Mouse (Mus musculus) left cerebral cortex, postnatal 14 days (tissue): ENCODE results near the gene Fgfr1op. TPM values are rescaled to one million over a fixed set of nuclear protein-coding genes. Genes with fewer than 3 reads are reported as not detected.
"Not testable (repeated sequence)": the region's sequence is repeated elsewhere in the genome, so short reads cannot be mapped to it uniquely, and the experiment has no call there.

ENCODE experiments used
- DNase-seq, 2 experiments: peaks; one replicate each; pipeline ENCODE4 v3.0.0; 2021 to 2022; ENCODE audit warnings: low spot score in 2 of 2, mixed read lengths in 1 of 2
- intact Hi-C: fragments of 180-260 bp; cut with DNase I; formaldehyde crosslinking; loops from one replicate; pipeline ENCODE4 v1.15.1; 2025
- long read RNA-seq, 2 experiments: library from polyadenylated mRNA; stranded (forward); transcript quantifications; one replicate each; pipeline ENCODE4 v2.0.0; 2021
- total RNA-seq, 2 experiments: library from RNA; stranded (reverse); gene quantifications; 2 replicates each; pipeline ENCODE4 v1.2.3; 2021

The Fgfr1op gene
- 10 to 100 TPM; 19.9 to 21.4 TPM for total RNA-seq
- long read RNA-seq, experiment 1, transcript Fgfr1op-201 (12 exons, 3,077 nt): major isoform, 26 of 36 reads
- long read RNA-seq, experiment 1, partial matches to known transcripts: 2 of 36 reads
- long read RNA-seq, experiment 1, other reads (novel, unspliced or antisense): 6 of 36 reads
- long read RNA-seq, experiment 2, transcript Fgfr1op-201 (12 exons, 3,077 nt): major isoform, 28 of 39 reads
- long read RNA-seq, experiment 2, partial matches to known transcripts: 3 of 39 reads
- long read RNA-seq, experiment 2, other reads (novel, unspliced or antisense): 6 of 39 reads

DNA sequence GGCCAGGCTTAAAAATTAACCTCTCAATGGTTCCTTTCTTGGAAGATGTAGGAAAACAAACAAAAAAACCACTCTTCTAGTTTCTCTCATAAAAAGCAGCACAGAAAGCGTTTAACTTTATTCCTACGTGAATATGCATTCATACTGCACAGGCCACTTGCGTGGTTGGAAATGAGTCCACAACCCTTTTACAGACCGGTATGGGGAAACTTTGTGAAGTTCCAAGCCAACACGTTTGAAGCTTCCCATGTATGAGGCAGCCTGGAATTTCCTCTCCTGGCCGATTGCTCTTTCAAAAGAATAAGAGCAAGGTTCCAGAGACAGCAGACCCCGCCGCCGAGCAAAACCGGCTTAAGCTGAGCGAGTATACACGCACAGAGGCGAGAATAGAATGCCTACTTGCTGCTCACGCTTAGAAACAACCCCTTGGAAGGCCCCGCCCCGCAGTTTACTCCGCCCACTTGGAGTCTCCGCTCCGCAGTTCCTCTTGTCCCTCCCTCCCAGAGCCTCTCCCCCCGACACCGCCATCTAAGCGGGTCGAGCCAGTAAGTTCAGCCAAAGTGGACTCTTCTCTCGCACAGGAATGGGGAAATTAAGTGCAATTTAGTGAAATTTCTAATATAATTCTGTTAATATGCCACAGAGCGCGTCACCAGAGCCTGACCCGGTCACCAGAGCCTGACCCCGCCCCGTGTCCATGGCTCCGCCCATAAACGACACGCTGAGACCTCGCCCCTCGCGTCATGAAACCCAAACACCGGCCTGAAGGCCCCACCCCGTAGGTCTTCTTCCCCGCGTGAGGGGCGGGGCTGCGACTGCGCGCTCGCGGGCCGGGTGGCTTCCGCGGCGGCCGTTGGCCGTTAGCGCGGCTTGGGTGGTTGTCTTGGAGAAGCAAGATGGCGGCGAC is at the start of gene Fgfr1op:
Gene Fgfr1op (plus strand): TSS at position 801 of the 907 bp plus-strand sequence.
- intact Hi-C loops, DNase-seq: not testable (repeated sequence)

DNA sequence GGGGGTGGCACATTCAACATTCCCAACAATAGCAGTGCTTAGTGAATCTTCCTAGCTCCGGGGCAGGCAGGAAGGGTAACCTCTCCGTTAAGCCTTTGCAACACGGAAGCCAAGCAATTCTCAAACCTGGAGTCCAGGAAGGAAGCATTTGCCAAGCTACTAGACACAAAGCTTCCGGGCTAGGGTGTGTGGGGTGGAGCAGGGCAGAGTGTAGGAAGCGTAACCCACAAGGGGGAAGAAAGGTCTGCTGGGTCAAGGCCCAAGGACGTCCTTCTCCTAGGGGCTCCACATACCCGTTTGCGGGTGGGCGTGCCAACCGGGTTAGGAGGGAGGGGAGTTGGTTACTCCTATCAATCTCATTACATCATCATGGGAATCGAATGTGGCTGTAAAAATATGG is 48.9 kb upstream of the Fgfr1op start:
- DNase-seq, intact Hi-C loops: not testable (repeated sequence)

DNA sequence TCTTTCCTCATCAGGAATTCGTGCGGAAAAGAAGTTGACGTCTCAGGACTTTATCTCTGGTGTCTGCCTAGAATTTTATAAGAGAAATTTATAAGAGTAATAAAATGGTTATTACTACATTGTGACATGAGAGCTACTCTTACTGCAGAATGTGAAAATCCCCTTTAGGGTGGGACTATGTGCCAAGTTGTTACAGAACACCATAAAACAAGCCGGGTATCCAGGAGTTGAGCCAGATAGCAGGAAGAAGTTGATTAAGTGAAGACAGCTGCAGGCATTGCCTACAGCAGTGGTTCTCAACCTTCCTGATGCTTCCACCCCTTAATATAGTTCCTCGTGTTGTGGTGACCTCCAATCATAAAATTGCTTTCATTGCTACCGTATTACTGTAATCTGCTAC is 48.4 kb upstream of the Fgfr1op start:
- DNase-seq, intact Hi-C loops: not testable (repeated sequence)

DNA sequence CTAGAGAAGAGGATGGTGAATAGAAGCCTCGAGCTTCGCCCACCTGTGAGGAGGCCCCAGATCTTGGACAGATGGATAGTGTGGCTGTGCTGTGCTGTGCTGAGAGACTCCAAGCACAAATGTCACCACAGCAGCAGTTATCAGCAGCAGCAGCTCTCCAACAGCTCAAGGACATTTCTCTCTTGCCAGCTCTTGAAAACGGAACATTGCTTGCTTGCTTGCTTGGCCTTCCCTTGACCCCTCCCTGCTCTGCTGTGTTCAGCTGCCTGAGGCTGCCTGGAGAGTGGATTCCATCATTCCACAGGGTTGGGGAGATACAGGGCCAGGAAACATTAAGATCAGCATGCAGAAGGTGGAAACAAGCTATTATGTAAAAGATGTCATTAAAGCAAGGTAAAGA is 42.3 kb upstream of the Fgfr1op start:
- intact Hi-C loops, DNase-seq: not testable (repeated sequence)

DNA sequence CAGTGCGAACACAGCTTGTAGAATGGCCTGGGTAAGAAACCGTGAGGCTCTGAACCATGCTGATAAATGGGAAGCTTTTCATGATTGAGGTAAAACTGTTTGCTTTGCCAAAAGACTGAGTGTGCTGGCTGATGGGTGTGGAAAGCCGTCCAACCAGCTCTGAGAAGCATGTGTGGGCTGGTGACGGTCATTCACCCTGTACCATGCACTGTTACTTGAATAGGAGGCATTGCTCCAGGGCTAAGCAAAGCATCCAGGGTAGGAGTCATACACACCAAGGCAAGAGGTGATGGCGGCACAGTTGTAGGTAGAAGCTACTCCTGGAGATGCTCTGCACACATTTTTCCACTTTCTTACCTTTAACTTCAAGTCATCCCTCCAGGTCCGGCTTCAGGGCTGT is 40.7 kb upstream of the Fgfr1op start:
- DNase-seq, intact Hi-C loops: not testable (repeated sequence)

DNA sequence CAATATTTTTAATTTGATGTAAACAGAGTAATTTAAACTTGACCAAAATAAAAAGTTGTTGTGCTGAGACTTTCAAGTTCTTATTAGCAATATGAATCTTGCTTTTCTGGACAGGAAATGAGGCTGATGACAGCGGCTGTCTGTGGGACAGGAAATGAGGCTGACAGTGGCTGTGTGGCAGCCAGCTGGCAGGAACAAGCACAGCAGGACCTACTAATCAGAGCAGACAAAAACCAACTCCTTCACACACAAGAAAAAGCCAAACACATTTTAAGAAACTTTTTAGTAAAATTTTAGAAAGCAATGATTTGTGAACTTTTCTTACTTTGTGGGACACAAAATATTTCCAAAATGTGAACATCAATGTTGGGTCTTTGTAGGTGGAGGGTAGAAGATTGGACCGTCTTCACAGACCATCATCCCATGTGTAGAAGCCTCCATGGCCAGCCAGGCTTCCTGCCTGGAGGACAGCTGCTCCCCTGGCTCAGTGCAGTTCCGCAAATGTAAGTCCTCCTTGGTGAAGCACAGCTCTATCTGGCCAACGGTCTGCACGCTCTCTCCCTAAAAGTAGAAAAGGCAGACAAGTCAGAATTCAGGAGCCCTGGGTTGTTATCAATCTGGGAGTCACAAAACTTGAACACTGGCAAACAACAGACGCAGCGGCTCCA is 36.8 kb upstream of the Fgfr1op start:
- DNase-seq, intact Hi-C loops: not testable (repeated sequence)

DNA sequence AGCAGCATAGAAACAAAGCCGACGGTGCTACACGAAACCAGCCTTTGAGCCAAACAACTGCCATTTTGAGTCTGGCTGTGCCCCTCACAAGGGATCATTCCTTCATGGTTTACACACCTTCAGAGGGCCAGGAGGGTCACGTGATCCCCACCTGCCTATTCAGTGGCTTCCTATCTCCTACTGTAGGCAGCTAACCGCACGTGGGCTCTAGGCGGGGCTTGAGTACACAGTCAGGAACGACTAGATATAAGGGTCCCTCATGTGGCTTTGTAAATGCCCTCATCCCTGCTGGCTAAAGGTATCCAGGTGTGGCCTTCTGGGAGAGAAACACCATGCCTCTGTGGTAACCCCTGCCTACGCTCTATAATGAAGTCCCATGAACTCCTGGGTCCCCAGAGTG is 35.7 kb upstream of the Fgfr1op start:
- intact Hi-C loops, DNase-seq: not testable (repeated sequence)

DNA sequence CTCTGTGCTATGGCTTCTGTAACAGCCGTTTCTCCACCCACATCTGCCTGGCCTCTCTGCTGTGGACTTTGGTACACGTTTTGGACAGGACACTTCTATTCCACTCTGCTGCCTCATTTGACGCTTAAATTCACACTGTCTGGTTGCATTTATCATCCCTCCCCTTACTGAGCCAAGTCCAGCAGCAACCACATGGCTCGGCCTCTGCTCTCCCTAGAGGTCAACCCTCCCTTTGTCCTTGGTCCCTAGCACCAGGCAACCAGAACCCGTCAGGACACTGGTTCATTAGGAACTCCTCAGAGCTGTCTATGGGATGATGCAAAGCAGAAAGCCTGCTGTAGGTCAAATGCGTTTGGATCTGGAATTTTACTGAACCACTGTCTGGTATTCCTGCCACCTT is 34.5 kb upstream of the Fgfr1op start:
- intact Hi-C loops, DNase-seq: not testable (repeated sequence)

DNA sequence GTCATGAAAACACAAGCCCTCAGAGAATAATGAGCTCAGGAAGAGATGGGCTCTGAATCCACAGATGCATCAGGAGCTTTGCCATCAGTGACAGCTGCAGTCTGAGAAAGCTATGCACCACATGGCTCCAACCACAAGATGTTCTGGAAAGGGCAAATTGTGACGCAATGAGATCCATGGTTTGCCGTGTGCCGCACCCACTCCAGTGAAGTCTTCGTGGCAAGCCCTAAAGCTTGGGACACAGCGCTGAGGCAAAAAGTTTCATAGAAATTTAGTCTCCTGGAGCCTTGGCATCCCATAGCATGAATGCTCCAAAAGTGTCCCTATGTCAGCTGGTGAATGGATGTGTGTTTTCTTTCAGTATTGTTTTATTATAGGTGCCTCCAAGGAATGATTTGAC is 27.2 kb upstream of the Fgfr1op start:
- intact Hi-C loops, DNase-seq: not testable (repeated sequence)

DNA sequence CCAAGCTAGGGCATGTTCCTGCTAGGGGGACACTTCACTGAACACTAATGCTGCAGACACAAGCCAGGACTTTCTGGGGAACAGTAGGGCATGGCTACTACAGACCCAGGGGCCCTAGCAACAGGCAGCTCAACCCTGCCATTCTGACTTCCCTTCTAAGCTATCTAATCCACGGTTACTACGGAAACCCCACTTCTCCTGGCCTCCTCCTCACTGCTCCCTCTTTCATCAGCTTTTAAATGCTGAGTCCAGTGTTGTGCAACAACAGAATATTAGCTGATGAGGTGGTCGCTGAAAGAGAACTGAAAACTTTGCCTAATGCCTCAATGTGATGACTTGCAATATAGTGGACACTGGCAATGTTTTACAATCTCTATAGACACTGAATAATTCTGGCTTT is 25.1 kb upstream of the Fgfr1op start:
- intact Hi-C loops, DNase-seq: not testable (repeated sequence)

DNA sequence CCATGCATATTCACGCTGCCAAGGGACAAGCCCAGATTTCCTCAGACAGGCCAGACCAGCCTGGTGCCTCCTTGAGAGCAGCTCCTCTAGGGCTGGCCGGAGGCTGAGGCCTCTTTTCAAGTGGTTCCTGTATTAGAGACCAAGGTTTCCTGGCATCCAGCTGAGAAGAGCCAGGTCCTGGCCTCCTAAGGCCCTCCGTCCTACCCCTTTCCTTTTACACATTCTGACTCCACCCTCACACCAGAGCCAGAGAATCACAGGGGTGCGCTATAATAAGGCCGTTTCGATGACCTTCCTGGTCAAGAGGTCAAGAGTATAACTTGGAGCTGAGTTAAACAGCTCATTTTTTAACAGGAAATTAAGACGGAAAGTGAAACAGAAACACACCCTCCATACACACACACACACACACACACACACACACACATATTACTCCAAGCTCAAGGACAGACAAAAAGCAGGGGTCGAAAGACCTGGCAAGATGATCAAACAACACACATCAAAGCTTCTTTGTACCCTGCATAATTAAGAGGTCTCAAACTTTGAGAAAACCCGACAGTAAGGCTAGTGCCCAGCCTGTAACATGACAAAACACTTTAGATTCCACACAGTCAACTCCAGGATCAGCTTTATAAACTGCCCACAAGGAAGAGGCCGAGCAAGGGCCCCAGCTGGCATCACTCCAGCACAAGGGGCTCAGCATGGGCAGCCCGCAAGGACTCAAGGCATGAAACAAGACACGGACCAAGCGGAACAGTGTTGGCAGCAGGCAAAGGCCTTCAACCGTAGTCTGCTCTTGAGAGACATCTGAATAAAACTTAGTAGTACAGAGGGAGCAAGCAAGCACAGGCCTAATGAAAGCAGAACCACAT is 21.3 kb upstream of the Fgfr1op start:
- DNase-seq, intact Hi-C loops: not testable (repeated sequence)

DNA sequence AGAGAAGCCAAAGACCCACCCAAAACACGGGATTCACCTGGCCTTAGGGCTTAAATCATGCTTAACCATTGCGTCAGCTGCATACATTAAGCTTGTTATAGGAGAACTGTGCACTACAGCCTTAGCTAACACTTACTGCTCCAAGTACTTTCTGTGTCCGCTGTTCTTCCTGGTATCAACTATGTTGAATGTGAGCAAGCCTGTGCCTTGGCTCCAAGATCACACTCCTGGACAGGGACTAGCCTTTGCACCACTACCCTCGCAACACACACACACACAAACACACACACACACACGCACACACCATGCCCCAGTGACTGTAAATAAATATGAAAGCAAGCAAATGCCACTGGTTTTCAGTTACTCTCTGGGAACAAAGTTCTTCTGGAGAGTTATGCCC is 18.4 kb upstream of the Fgfr1op start:
- intact Hi-C loops: not testable (repeated sequence)

DNA sequence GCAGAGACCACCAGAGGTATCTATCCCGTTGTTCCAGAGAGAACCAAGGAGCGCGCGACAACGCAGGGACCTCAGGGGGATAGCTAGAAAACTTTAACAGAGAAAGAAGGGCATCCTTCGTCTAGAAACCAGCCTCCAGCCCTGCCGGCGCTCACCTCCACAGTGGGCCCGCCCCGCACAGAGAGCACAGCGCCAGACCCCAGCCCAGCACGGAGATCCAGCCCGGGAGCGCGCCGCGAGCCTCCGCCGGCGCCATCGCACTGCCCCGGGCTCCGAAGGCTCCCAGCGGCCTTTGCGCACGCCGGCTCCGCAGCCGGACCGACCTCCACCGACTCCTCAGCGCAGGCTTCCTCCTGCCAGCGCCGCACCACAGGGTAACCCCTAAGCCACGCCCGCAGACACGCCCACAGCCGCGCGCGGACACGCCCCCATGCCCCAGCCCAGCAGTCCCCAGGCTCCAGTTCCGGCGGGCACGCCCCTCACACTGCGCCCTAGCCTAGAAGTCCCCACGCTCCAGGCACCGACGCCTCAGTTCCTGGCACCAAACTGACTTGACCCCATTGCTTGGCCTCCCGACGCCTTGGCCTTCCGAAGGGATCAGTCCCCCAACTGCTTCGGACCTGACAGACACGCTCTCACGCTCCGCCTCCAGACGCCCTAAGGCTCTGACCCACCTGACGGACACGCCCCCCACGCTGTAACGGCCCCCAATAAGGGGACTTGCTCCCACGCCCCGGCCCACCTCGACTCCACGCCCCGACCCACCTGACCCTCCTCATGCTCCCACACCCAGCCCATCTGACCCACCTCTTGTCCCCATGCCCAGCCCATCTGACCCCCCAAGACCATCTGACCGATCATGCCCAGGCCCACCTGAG is 17.6 kb upstream of the Fgfr1op start, which contains the start of the genes Gm49673 and Rnaset2a:
Gene Gm49673 (minus strand): TSS at position 350 of the 878 bp plus-strand sequence.
Gene Rnaset2a (minus strand): TSS at position 659 of the 878 bp plus-strand sequence.
- DNase-seq: not testable (repeated sequence)

More for the DNA sequence above, 18.4 kb upstream of the Fgfr1op start:
- not testable (repeated sequence) for DNase-seq

DNA sequence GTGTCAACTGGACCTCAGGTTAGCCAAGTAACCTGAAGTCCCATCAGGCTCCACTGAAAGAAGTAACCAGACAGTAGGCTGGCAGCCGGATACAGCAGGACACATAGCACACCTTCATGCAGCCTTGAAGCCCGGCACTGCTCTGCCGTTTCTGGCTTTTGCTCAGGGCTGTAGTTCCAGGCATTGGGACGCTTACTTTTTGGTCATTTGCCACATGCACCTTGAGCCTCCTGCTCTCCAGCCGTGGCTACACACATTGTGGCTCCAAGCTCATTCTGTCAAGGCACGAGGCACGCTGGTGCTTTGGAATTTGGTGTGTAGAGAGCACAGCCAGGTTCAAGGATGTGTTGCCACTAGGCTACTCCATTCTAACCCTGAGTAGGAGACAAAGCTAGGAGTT is 10.3 kb upstream of the Fgfr1op start:
- intact Hi-C loops, DNase-seq: not testable (repeated sequence)

More for the DNA sequence above, 17.6 kb upstream of the Fgfr1op start, which contains the start of the genes Gm49673 and Rnaset2a:
- intact Hi-C loops: not testable (repeated sequence)

DNA sequence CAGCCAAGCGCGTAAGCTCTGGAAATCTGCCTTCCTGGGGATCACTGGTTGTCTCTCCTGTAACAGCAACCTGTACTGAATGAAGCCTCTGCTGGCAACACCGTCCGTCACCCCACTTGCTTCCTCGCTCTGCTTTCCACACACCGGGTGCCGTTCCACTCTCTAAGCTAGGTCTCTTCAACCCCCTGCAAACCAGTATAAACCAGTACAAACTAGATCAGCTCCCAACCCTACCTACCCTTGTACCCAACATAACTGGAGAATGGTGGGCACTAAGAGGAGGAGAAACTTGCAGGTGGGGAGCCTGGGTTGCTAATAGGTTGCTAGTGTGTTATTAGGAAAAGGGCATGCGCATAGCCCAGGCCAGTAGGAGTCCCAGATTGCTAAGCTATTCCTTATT is 9.3 kb upstream of the Fgfr1op start:
- intact Hi-C loops, DNase-seq: not testable (repeated sequence)

DNA sequence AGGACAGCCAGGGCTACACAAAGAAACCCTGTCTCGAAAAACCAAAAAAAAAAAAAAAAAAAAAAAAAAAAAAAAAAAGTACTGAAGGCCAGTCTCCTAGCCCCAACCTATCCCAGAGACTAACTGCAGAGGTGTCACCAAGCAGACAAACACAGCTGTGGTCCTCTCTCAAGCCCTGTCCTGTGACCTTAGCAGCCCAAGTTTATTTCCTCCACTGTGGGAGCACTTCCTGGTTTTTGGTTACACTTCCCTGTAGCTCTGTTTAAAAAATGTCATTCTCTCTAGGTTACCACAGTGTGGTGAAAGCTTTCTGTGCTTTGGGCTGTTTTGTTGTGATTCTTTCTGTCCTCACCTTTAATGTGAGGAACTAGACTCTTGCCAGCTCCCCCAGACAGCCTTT is 6.7 kb upstream of the Fgfr1op start:
- DNase-seq, intact Hi-C loops: not testable (repeated sequence)

DNA sequence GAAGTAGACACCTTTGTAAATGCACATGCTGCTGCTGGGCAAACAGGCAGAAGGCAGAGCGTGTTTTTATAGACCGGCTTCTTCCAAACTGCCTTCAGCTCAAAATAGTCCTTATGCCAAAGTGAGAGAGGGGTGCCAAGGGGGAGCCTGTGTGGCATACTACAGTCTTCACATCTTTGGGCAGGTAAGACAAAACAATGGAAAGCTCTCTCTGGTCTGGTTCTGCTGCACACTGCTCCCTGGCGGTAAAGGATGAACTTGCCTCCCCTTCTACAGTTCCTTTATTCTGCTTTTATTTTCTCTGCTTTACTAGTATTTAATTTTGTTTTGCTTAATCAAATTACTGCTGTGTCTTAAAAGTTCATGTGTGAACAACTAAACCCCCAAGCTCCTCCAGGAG is 4.3 kb upstream of the Fgfr1op start:
- intact Hi-C loops: not testable (repeated sequence)
- peak; percentile 55 to 66 for DNase-seq

DNA sequence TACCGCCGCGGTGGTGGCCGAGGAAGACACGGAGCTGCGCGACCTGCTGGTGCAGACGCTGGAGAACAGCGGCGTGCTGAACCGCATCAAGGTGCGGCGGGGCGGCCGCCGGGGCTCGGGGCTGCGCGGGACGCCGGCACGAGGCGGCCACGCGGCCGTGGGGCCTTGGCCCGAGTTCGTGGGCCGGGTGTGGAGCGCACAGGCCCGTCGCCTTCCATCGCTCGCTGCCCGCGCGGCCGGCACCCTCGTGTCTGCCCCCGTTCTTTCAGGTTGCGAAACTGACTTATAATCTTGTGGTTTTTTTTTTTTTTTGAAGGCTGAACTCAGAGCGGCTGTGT is 276 bp downstream of the Fgfr1op start:
- intact Hi-C loops, DNase-seq: not testable (repeated sequence)
